Mouse (Mus musculus) adrenal gland, postnatal 10 days (tissue): ENCODE data around the gene Calhm6. TPM values are rescaled to one million over a fixed set of nuclear protein-coding genes. Genes with fewer than 3 reads are reported as not detected.

Experiments used
- DNase-seq: peaks from one replicate; pipeline ENCODE4 v3.0.0; 2021; ENCODE audit warnings: mixed read lengths
- long read RNA-seq, 2 experiments: library from polyadenylated mRNA; stranded (forward); transcript quantifications; one replicate each; pipeline ENCODE4 v2.0.0; 2021
- total RNA-seq, 2 experiments: library from RNA; stranded (reverse); gene quantifications; 2 replicates each; pipeline ENCODE4 v1.2.3; 2021

Calhm6 gene
- total RNA-seq = 1 to 10 TPM; 1.4 to 2.5 TPM
- long read RNA-seq, experiment 1, transcript Calhm6-201 (2 exons, 1,094 nt) = major isoform, 5 of 5 reads
- long read RNA-seq, experiment 1, partial matches to known transcripts = 0 of 5 reads
- long read RNA-seq, experiment 1, other reads (novel, unspliced or antisense) = 0 of 5 reads
- long read RNA-seq, experiment 2 = 0 reads

DNA sequence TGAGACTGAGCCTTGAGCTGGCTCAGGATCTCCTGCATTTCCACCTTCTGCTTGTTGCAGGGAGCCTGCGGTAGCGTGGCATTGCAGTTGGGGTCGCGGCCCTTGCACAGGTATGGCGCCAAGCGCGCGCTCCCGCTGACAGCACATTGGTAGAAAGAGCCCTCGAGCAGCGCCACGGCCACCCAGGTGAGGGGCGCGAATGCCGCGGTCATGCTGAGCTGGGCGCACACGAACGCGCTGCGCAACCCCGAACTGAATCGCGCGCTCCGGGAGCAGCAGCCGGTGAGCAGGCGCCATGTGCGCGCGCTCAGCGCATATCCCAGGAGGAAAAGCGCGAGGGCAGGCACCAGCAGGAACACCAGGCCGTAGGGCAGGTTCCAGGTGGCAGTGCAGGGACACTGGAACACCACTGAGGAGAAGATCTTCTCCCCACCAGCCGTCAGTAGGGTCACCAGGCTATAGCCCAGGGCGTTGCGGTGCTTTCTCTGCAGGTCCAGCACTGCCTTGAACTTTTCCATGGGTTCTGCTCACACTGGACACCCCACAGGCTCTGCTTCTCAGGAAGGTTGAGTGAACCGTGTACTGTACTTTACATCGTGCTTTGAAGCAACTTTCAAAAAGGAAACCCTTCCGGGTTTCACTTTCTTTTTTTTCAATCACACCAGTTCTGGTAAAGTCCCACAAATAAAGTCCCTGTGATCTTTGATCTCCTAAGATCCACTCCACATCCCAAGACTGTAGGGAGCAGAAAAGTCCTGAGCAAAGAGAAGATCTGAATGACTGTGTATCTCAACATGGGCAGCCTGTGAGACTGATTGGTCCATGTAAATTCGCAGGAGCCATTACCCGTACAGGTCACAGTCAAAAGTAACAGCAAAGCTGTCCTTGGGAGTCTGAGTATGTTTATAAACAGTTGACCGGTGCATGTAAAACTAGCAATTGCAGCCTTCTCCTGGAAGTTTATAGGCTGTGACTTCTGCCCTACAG, at the start of gene Calhm6:
TSS of gene Calhm6 (minus strand) at position 593 of the 987 bp plus-strand sequence.
- DNase-seq = peak; percentile 71

DNA sequence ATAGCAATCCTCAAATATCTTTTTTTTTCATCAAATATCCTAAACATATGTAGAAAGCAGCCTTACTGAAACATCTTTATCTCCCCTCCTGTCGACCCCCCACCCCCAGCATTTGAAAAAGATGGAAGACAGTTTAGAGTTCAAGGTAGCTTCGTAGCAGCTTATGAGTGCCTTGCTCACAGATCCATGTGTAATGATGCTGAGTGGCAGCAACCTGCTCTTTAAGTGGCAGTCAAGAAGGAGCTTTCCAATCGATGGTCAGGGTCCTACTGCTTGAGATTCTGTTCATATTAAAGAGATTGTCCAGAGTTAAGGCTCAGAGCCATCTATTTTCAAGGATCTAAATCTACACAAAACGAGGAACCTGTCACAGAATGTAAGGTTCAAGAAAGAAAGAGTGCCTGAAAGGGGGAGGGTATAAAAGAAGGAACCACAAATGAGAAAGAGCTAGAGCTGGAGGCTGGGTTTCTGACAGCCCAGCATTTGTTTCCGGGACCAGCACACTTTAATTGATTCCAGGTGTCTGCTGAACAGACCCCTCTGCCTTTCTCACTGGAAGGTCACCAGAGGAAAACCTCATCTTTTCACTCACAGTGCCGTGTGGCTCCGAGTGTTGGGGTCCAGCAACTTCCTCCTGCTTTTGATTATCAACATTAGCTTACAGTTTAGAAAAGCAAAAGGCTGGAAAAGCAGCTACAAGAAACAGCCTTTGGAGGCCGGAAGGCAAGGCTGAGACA, 48.3 kb upstream of the Calhm6 start:
- no peak for DNase-seq

DNA sequence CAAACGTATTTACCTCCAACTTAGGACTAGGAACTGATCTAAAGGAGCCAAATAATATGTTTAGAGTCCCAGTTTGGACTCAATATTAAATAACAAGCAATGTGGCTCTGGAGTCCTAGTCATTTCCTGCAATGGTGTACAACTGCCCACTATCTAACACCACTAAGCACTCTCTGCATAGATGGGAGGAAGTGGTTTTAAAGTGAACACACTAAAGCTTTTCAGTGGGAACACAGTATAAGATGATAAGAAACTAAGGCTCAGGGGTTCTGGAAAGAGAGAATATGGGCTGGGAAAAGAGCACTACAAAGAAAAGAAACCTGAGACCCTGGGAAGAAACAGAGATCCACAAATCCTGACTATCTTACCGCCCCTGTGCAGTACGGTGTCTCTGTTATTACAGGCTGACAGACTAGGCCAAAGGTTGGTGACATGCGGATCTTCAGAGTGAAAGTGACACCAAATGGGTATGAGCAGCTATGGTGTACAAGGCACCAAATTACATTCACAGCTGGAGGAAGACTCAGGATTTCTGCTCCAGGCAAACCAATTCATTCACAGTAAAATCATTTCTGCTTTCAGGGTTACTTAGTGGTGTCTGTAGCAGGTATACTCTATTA, 45.0 kb upstream of the Calhm6 start:
- DNase-seq = no peak

DNA sequence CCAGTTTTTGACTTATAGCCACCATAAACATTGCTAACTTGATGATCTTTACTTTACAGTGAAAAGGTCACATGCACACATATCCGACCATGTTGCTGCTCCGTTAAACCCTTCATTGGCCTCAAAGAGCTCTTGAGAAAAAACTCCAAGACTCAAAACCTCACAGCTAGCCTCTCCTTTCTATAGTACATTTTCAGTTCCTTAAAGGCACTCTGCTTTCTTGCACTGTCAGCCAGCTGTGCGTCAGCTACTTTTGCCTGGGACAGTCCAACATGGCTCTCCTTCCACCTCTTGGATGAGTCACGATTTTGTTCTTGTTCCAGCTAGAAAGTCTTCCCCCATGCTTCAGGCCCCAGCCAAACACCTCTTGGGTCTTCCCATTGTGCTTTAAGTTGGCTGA, 43.9 kb upstream of the Calhm6 start:
- DNase-seq = no peak

DNA sequence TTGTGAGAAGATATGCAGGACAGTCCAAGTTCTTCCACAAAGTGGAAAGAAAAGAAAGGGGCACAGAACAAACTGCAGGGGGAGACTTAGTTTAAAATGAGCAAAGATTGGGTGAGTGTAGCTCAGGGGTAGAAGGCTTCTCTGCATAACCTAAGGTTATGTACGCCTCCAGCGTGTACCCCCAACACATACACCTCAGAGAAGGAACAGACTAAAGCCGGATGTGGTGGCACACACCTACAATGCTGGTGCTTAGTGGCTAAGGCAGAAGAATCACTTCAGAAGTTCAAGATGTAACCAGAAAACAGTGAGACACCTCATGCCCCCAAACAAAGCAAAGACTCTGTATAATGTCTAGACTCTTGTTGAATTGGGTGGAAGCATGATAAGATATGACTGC, 43.4 kb upstream of the Calhm6 start:
- no peak for DNase-seq

DNA sequence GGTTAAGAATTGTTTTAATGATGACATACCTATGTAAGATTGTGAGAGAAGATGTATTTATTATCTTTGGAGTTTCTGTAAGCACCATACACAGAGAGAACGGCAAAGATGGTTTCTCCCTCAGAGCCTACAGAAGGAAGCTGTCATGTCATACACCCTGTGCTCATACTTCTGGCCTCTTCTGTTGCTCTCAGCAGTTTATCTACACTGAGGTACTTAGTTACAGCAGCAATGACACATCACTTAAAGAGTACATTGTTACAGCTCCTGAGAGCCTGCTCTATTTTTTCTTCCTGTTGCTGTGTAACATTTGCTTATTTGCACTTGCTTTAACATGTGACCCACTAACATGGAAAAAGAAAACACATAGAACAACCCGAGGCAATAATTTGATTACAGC, 39.2 kb upstream of the Calhm6 start:
- DNase-seq = no peak

DNA sequence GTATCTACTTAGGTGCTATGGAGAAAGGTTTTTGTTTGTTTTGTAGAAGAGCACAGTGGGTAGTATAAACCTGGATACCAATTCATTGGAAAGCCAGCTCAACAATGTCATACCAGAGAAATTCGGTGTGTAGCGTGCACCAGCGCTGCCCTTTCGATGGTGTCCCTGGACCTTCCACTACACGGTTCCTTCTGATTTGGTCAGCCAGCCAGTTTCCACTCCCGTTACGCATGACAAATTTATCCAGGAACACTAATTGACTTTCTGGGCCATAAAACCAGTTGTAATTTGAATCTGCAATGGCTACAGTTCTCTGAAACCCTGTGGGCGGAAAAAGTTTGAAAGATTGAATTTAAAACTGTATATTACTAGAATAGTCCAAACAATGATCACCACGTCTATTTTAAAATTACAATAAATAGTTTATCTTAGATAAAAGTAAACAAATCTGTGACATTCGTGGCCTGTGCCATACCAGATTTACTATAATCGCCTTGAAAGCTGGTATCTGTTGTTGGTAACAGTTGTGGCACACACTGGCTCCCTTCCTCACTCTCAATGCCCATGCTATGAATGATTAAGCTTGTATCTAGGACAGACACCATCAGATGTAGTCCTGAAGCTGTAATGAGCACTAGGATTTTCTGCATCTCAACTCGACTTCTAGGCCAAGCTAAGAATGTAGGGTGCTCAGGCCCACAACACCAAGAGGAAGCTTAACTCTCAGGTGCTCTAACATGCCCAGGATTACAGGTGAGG, 28.2 kb upstream of the Calhm6 start:
- no peak for DNase-seq

DNA sequence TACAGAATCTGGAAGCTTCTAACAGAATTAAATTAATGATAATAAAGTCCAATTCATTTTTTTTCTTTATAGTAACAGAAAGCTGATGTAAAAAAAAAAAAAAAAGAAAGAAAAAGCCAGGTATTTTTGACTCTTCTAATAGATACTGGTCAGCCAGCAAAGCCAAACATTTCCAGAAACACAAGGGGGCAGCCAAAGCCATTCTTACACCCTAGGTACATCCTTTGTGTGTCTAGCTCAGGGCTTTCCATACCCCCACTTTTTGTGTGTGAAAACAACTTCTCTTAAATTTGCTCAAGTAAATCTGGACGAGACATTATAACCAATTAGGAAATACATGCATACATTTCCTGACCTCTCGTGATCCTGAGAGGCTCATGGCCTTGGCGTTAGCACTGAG, 24.0 kb upstream of the Calhm6 start:
- peak; percentile 16 for DNase-seq

DNA sequence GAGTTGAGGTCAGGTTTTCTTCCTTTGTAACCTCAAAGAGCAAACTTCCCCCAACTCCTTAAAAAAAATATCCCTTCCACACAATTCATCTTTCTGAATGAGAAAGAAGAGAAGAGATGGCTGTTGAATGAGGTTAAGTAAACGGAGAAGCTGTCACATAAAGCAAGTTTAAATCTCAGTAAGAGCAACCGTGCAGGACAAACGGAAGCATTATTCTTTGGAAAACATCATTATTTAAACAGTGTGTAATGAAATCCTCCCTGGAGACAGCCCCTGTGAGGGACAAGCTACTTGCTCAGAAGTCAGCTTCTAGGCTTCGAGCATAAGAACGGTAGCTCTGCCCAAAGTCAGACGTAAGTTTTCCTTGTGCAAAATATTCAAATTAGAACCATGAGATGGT, 22.7 kb upstream of the Calhm6 start:
- no peak for DNase-seq

DNA sequence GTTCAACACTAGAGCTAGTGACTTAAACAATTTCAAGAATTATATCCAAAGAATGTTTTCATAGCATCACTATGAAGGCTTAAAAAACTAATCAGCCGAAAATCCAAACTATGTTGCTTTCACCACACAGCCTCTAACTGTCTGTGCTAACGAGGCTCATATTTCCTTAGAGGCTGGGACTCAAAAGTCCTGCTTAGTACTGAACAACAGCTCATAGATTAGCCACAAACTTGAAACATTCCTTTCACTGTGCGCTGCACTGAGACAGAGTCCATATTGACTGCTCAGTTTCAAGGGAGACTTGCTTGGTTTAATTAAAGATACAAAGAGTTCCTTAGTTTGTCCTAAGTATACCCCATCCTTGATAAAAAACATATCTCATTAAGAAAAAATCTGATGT, 22.0 kb upstream of the Calhm6 start:
- no peak for DNase-seq

DNA sequence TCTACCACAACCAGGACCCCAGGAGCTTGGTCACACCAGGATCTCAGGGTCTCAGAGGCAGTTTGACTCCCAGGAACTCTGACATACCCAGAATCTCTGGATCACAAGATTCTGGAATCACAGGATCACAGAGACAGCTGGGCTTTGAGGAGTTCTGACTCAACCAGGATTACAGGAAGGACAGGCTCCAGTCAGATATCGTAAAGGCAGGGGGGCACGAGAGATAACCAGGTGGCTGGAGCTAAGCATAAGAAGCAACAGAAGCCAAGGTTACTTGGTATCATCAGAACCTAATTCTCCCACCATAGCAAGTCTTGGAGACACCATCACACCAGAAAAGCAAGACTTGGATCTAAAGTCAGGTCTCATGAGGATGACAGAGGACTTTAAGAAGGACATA, 13.9 kb upstream of the Calhm6 start:
- DNase-seq = no peak

DNA sequence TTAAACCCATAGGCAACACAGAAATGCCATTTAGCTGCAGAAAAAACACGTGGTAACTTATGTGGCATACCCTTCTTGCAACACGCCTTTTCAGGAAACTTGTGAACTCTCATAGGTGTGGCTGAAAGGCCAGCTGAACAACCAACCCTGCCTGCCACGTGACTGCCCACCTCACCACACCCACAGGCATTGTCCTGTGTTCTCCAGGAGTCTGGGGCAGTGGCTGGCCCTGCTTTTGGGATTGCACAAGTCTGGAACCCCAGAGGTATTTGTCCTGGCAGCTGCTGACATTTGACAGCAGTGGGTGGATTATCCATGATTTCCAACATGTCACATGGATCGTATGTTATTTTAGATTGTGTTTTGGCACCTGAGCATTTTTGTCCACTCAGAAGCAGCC, 12.0 kb upstream of the Calhm6 start:
- DNase-seq = peak; percentile 50

DNA sequence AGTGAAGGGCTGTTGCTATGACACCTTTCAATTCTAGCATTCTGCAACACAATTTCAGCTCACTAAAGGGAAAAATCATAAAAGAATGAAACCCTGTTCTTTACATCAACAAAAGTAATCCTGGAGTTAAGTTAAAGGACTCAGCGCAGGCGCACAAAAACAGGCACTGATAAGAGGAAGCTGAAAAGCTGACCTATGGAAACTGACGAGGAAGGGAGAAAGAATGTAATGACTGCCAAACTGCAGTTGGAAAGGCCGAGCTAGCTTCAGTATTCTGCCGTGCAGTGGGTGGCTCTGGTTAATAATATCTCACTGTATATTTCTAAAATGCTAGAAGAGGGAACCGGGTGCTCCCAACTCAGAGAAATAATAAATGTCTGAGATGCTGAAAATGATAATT, 10.2 kb upstream of the Calhm6 start:
- DNase-seq = no peak

DNA sequence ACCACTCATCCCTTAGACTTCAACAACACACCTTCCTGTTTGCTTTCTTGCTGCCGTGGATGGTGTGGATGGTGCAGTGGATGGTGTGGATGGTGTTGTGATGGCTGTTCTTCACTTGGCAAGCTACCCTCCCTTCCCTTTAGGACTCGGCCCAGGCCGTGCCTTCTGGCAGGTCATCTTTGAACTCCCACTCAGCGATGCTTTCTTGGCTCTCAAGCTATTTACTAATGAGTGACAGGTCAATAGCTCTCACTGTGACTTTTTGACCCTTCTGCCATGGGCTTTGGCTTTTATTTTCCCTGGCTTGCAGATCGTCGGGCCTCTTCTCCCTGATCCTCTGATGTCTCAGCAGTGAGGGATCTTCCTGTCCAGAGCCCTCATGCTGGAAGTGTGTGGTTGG, 8.6 kb upstream of the Calhm6 start:
- no peak for DNase-seq

DNA sequence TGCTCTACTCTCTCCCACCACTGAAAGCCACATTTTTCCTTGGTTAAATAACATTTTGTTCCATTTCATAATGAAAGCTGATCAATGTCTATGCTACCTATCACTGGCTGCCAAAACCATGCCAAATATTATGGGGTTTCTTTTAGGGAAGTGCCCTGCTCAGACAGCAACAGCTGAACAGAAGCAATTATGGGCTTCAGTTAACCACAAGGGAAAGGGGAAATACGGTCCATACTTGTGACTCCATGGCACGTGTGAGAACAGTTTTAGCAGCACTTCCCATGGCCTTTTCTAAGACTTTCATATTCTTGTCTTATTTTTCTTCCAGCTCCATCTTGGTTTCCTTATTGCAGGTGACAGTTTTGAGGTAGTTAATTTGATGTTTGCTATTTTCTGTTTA, 3.6 kb upstream of the Calhm6 start:
- DNase-seq = no peak

DNA sequence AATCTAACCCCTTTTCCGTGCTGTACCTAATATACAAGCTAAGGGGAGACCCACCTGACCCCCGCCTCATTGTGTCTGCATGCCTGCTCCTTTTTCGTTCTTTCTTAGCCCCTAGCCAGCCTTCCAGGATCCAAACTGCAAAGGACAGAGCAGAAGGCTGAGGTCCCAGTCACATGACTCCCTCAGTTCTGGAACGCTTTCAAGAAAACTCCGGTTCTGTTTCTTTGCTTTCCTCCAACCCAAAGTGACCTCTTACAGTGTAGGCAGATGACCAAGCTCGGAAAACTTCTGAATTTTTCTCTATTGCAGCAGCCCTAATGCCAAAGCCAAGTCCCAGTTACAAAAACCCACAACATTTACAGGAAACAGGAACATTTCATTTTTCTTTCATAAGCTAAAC, 607 bp upstream of the Calhm6 start:
- DNase-seq = peak; percentile 62

DNA sequence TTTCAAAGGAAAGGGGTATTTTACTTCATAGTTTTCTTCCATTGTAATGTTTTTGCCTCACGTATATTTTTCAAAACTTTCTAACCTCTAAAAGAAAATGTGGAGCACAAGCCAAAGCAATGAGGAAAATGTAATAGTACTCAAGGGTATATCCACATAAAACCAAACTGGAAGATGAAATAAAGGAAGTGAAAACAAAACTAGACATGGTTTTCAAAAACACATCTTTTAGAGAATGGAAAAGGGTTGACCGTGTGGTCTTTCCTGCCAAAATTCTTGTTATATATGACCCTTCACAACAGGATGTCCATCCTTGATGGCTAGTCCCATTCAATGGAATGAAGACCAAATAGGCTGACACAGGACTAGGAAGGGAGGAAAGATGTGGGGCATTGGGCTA, 9.4 kb downstream of the Calhm6 start:
- DNase-seq = no peak

DNA sequence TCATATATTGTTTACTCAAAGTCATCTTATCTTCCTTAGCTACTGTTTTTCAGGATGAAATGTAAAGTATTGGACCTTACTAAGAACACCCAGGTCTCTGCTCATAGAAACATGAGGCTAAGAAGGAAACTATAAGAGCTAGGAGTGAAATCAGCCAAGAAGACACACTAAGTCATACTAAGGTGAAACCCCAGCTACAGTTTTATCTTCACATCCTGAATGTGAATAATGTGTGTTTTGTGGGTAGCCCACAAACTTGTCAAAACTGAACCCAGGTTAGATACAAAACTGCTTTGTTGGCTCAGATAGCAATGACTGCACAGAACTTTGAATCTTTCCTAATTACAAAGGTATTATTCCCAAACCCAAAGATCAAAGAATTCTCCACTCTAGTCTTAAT, 10.0 kb downstream of the Calhm6 start:
- DNase-seq = no peak

DNA sequence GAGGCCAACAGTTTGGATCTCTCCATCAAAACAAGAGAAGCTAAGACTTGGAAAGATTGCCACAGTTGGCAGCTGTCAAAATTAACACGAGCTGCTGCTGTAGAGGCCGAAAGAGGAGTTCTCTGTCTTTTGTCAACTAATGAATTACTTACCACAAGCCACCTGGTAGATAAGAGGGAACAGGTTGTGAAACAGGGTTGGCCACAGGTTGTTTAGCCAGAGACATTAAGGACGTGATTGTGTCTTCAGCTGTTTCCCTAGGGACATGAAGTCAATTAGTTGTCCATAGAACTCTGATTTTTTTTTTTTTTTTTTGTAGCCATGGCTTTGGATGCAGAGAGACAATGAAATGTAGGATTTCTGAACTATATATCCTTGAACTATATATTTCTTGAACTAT, 10.7 kb downstream of the Calhm6 start:
- DNase-seq = no peak

DNA sequence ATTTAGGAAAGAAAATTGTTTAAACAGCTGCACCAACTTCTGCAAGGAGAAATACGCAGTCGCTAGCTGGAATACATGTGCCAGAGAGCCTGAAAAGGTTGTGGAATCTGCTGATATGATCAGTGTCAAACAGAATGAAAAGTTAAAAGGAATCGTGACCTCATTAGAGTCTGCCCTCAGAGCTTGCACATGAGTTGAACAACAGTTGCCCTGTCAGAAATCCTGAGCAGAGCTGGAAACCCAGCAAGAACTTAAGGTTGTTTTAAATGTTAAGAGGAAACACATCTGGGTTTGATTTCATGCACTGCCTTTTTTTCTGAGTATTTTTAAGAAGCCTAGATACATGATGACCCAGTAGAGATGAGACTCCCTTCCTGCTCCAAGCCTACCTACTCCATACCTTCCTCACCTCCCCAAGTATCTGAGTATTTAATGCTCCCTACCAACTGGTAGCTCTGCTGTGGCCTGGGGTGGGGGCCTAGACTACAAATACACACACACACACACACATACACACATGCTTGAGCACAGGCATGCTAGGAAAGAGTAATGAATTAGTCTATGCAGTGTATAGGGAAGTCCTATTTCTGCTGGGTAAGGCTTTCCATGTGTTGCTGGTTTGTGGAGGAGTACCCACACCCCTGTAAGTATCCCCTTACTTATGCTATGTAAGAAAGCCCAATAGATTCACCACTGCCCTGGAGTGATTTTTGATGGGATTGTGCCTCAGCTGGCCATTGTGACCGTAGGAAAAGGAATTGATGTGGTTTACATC, 15.6 kb downstream of the Calhm6 start:
- DNase-seq = no peak

DNA sequence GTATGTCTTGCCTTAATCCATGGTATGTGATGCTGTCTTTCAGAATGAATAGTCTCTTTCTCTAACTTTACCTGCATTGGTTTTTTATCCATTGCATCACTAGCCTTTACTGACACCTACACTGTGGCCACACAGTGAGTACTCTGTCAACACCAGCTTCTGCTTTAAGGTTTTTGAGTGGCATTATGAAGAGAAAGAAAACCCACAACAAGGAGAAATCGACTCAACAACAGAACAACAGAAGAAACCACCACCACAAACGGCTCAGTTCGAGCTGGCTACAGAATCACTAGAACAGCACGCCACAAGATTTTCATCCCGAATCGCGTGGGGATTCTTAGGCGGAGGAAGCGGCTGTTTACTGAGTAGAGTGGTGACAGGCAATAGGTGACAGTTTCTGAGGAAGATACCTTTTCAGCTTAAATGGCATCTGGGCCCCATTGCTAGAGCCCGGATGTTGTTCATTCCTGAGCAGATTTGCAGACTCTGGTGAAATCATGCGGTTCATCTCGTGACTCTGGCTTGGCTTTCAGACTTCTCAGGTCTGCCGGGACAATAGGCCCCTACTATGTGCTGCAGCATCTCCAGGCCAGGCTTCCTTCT, 16.8 kb downstream of the Calhm6 start:
- DNase-seq = no peak
